Comparison of ENCODE assay signal across 10 mouse cellular contexts in genomic region chr11:106752103-106752502, GRCm38 (mm10). TPM values are rescaled to one million over a fixed set of nuclear protein-coding genes. Genes with fewer than 3 reads are reported as not detected.
DNase-seq lines count a peak whose midpoint lies in the region; ATAC-seq and TF ChIP-seq lines count a peak whose summit lies in the region.
"Had no signal": no experiment of that assay in that cellular context is flagged by ENCODE, and none has a peak within 500 bp of the region (broad histone marks: within the 10 kb centered on the region; RNA-seq: fewer than 3 reads in every experiment).

No protein-coding gene starts in this region.

- no peaks in the 10 kb centered on the region for H3K9me3 ChIP-seq in stomach, embryonic 15.5 days
- H3K9me3 ChIP-seq in stomach, postnatal 0 days (ENCODE audit: control insufficient read depth, low read length) = no peaks in the 10 kb centered on the region
- H3K9me3 ChIP-seq in intestine, embryonic 15.5 days = no peaks in the 10 kb centered on the region

- no peaks in the 10 kb centered on the region for H3K27me3 ChIP-seq in stomach, embryonic 15.5 days (replicated peaks)
- no peaks in the 10 kb centered on the region for H3K27me3 ChIP-seq in stomach, postnatal 0 days (ENCODE audit: control insufficient read depth, insufficient read depth, low read length)
- H3K27me3 ChIP-seq in intestine, embryonic 15.5 days (replicated peaks) = no peaks in the 10 kb centered on the region

- TF ChIP-seq EP300 in stomach, postnatal 0 days (optimal IDR thresholded peaks at IDR 0.05) = no peak

- TF ChIP-seq CTCF in stomach, postnatal 0 days (IDR thresholded peaks at IDR 0.05; ENCODE audit: low read depth) = no peak

- no peak overlapping the region for H3K4me3 ChIP-seq in stomach, embryonic 15.5 days (replicated peaks)
- H3K4me3 ChIP-seq in stomach, postnatal 0 days (ENCODE audit: low read depth, low read length) = no peak overlapping the region
- H3K4me3 ChIP-seq in intestine, embryonic 15.5 days (replicated peaks) = no peak overlapping the region

- no peak overlapping the region for H3K9ac ChIP-seq in stomach, embryonic 15.5 days
- no peak overlapping the region for H3K9ac ChIP-seq in stomach, postnatal 0 days (ENCODE audit: low read length)
- H3K9ac ChIP-seq in intestine, embryonic 15.5 days = no peak overlapping the region
- H3K9ac ChIP-seq: forebrain, postnatal 0 days had no signal

- no peak for ATAC-seq in stomach, embryonic 15.5 days (ENCODE audit: insufficient read depth, low FRiP score, low read depth)
- no peak for ATAC-seq in stomach, postnatal 0 days (ENCODE audit: low FRiP score, low TSS enrichment)
- ATAC-seq in neutrophil, adult 5-6 weeks (ENCODE audit: extremely low read depth, insufficient number of reproducible peaks, low FRiP score, poor library complexity, severe bottlenecking) = peak; percentile 45; the same call in 1 of the 2 replicates
- no peak for ATAC-seq in intestine, embryonic 15.5 days
- ATAC-seq: forebrain, postnatal 0 days had no signal

- no peaks in the 10 kb centered on the region; the same call in 1 of the 2 replicates for H3K4me1 ChIP-seq in stomach, embryonic 15.5 days
- H3K4me1 ChIP-seq in stomach, postnatal 0 days (replicated peaks; ENCODE audit: control insufficient read depth, insufficient read depth) = no peaks in the 10 kb centered on the region
- no peaks in the 10 kb centered on the region for H3K4me1 ChIP-seq in intestine, embryonic 15.5 days (replicated peaks)

- H3K4me2 ChIP-seq in stomach, embryonic 15.5 days = no peak overlapping the region
- H3K4me2 ChIP-seq in stomach, postnatal 0 days (replicated peaks; ENCODE audit: low read depth) = no peak overlapping the region
- H3K4me2 ChIP-seq in intestine, embryonic 15.5 days (replicated peaks) = no peak overlapping the region

- no peaks in the 10 kb centered on the region for H3K36me3 ChIP-seq in stomach, embryonic 15.5 days
- H3K36me3 ChIP-seq in stomach, postnatal 0 days (ENCODE audit: control insufficient read depth, insufficient read depth, low read length) = no peaks in the 10 kb centered on the region
- no peaks in the 10 kb centered on the region for H3K36me3 ChIP-seq in intestine, embryonic 15.5 days

- 78% methylated on average over 7 of the region's 7 CpGs for WGBS in stomach, embryonic 15.5 days
- 72% methylated on average over 7 of the region's 7 CpGs for WGBS in stomach, postnatal 0 days
- 77% methylated on average over 7 of the region's 7 CpGs for WGBS in intestine, embryonic 15.5 days

- no peak for DNase-seq in stomach, postnatal 0 days (ENCODE audit: low spot score)
- DNase-seq in induced T-regulatory cell, adult 2 months (ENCODE audit: low read depth) = peak; percentile 88
- peak; percentile 63 for DNase-seq in thymus, postnatal 4 days
- DNase-seq in testis, postnatal 14 days (ENCODE audit: low spot score) = no peak
- no peak for DNase-seq in adrenal gland, adult 18-20 months (ENCODE audit: low spot score in 2 of 2)
- DNase-seq: forebrain, postnatal 0 days had no signal

- peak overlapping the region; percentile 13; the same call in 1 of the 2 replicates for H3K27ac ChIP-seq in stomach, embryonic 15.5 days
- no peak overlapping the region for H3K27ac ChIP-seq in stomach, postnatal 0 days (replicated peaks)
- H3K27ac ChIP-seq in intestine, embryonic 15.5 days = no peak overlapping the region

RNA-seq across cellular contexts. Expression of gene Milr1, which starts 1.1 kb away (rescaled TPM):
- 2.5 and 2.7 TPM in 2 replicates for polyA plus RNA-seq in stomach, embryonic 15.5 days (2015; fragmentation: Nextera tagmentation; extraction: Ambion mirVana)
- polyA plus RNA-seq in stomach, postnatal 0 days (2015; fragmentation: Nextera tagmentation; extraction: Ambion mirVana) = 2.2 and 2.8 TPM in 2 replicates
- 63.2 and 73.4 TPM in 2 replicates for total RNA-seq in neutrophil, adult 5-6 weeks (2017)
- polyA plus RNA-seq in intestine, embryonic 15.5 days (2015; fragmentation: Nextera tagmentation; extraction: Ambion mirVana) = 2.0 TPM in 2 replicates
- total RNA-seq in adrenal gland, adult 18-20 months (2021) = 1 to 10 TPM in 1 of 2 experiments, under 1 TPM in 1; 0.83 to 1.2 TPM
- total RNA-seq: forebrain, postnatal 0 days; left cerebral cortex, postnatal 25 days had no signal

RNA-seq across cellular contexts. Expression of gene Pecam1, which starts 1.7 kb away (rescaled TPM):
- polyA plus RNA-seq in stomach, embryonic 15.5 days (2015; fragmentation: Nextera tagmentation; extraction: Ambion mirVana) = 44.6 and 48.5 TPM in 2 replicates
- 20.2 and 20.4 TPM in 2 replicates for polyA plus RNA-seq in stomach, postnatal 0 days (2015; fragmentation: Nextera tagmentation; extraction: Ambion mirVana)
- total RNA-seq in neutrophil, adult 5-6 weeks (2017) = 144 and 151 TPM in 2 replicates
- polyA plus RNA-seq in intestine, embryonic 15.5 days (2015; fragmentation: Nextera tagmentation; extraction: Ambion mirVana) = 46.5 and 49.3 TPM in 2 replicates
- total RNA-seq in adrenal gland, adult 18-20 months (2021) = 10 to 100 TPM; 57.1 to 63.6 TPM

RNA-seq across cellular contexts. Expression of gene Polg2, which starts 27.2 kb away (rescaled TPM):
- 9.7 and 11.1 TPM in 2 replicates for polyA plus RNA-seq in stomach, embryonic 15.5 days (2015; fragmentation: Nextera tagmentation; extraction: Ambion mirVana)
- 8.9 and 10.3 TPM in 2 replicates for polyA plus RNA-seq in stomach, postnatal 0 days (2015; fragmentation: Nextera tagmentation; extraction: Ambion mirVana)
- 83.1 and 88.6 TPM in 2 replicates for total RNA-seq in neutrophil, adult 5-6 weeks (2017)
- 11.7 and 11.9 TPM in 2 replicates for polyA plus RNA-seq in intestine, embryonic 15.5 days (2015; fragmentation: Nextera tagmentation; extraction: Ambion mirVana)
- 1 to 10 TPM; 4.3 to 6.1 TPM for total RNA-seq in adrenal gland, adult 18-20 months (2021)

RNA-seq across cellular contexts. Expression of gene Ddx5, which starts 36.9 kb away (rescaled TPM):
- 295 and 312 TPM in 2 replicates for polyA plus RNA-seq in stomach, embryonic 15.5 days (2015; fragmentation: Nextera tagmentation; extraction: Ambion mirVana)
- 175 and 178 TPM in 2 replicates for polyA plus RNA-seq in stomach, postnatal 0 days (2015; fragmentation: Nextera tagmentation; extraction: Ambion mirVana)
- 3,680 and 4,160 TPM in 2 replicates for total RNA-seq in neutrophil, adult 5-6 weeks (2017)
- polyA plus RNA-seq in intestine, embryonic 15.5 days (2015; fragmentation: Nextera tagmentation; extraction: Ambion mirVana) = 257 and 283 TPM in 2 replicates
- 100 to 1,000 TPM; 828 to 881 TPM for total RNA-seq in adrenal gland, adult 18-20 months (2021)

RNA-seq across cellular contexts. Expression of gene Cep95, which starts 36.9 kb away (rescaled TPM):
- 17.7 and 19.9 TPM in 2 replicates for polyA plus RNA-seq in stomach, embryonic 15.5 days (2015; fragmentation: Nextera tagmentation; extraction: Ambion mirVana)
- 4.9 and 5.7 TPM in 2 replicates for polyA plus RNA-seq in stomach, postnatal 0 days (2015; fragmentation: Nextera tagmentation; extraction: Ambion mirVana)
- 73.4 and 82.5 TPM in 2 replicates for total RNA-seq in neutrophil, adult 5-6 weeks (2017)
- polyA plus RNA-seq in intestine, embryonic 15.5 days (2015; fragmentation: Nextera tagmentation; extraction: Ambion mirVana) = 14.6 and 16.3 TPM in 2 replicates
- total RNA-seq in adrenal gland, adult 18-20 months (2021) = 1 to 10 TPM; 7.6 to 8.4 TPM

Comparison
In these comparisons a context has a peak if more than half of its experiments do, and no peak if none do; other contexts are left out.
1. DNase-seq: peak in induced T-regulatory cell, adult 2 months (single experiment) and thymus, postnatal 4 days (single experiment); none in stomach, postnatal 0 days (single experiment), testis, postnatal 14 days (single experiment) and adrenal gland, adult 18-20 months (0 of 2).